In genomic region chr3:94837183-94837890, GRCm38 (mm10) we compare ENCODE assay signal across 8 mouse cellular contexts. TPM values are rescaled to one million over a fixed set of nuclear protein-coding genes. Genes with fewer than 3 reads are reported as not detected.
DNase-seq lines count a peak whose midpoint lies in the region; ATAC-seq and TF ChIP-seq lines count a peak whose summit lies in the region.

Gene Pogz (plus strand): TSS chr3:94837567.

- peak within 1 kb of the TSS; percentile 79 for H3K4me3 ChIP-seq in G1E (ENCODE audit: low read depth, low read length)
- peak within 1 kb of the TSS; percentile 81 for H3K4me3 ChIP-seq in forebrain, embryonic 16.5 days (replicated peaks; ENCODE audit: low read length)
- peak within 1 kb of the TSS; percentile 74 for H3K4me3 ChIP-seq in layer of hippocampus, adult 2 months
- H3K4me3 ChIP-seq in lung, embryonic 14.5 days (ENCODE audit: low read depth, low read length): peak within 1 kb of the TSS; percentile 73
- H3K4me3 ChIP-seq in olfactory bulb, adult 2 months (ENCODE audit: insufficient read depth, low read depth, low read length): peak within 1 kb of the TSS; percentile 76
- peak within 1 kb of the TSS; percentile 88 for H3K4me3 ChIP-seq in thymus, adult 2 months (ENCODE audit: control insufficient read depth, insufficient read depth, low read length)

- intact Hi-C loops in heart, postnatal 36 days (cut with DNase I): loop anchor here (1.0 to 2.0 kb wide), 2 partner anchors 16 to 49 kb away; partner anchors contain the start of gene Psmb4

- peak; percentile 99 for DNase-seq in G1E (ENCODE audit: low spot score)
- DNase-seq in cerebellum, adult 18-20 months: peak; percentile 94 to 98
- DNase-seq in heart, postnatal 36 days: peak; percentile 93 to 94
- peak; percentile 96 to 98 for DNase-seq in layer of hippocampus, adult 2 months (ENCODE audit: low spot score in 2 of 2)
- peak; percentile 98 for DNase-seq in lung, embryonic 14.5 days
- DNase-seq in thymus, adult 2 months: peak; percentile 94

- H3K36me3 ChIP-seq in G1E (replicated peaks): peaks cover 8% of the 10 kb centered on the region
- H3K36me3 ChIP-seq in forebrain, embryonic 16.5 days (ENCODE audit: control insufficient read depth, insufficient read depth): no peaks in the 10 kb centered on the region
- no peaks in the 10 kb centered on the region for H3K36me3 ChIP-seq in lung, embryonic 14.5 days (ENCODE audit: insufficient read depth)
- H3K36me3 ChIP-seq in thymus, adult 2 months (ENCODE audit: control insufficient read depth, insufficient read depth, low read length): no peaks in the 10 kb centered on the region

- peak within 1 kb of the TSS; percentile 96 for H3K9ac ChIP-seq in forebrain, embryonic 16.5 days (replicated peaks; ENCODE audit: low read depth, low read length)
- H3K9ac ChIP-seq in lung, embryonic 14.5 days: peak within 1 kb of the TSS; percentile 90

- WGBS in forebrain, embryonic 16.5 days: under 1% methylated on average over 50 of the region's 57 CpGs
- under 1% methylated on average over 50 of the region's 57 CpGs for WGBS in lung, embryonic 14.5 days
- WGBS in olfactory bulb, adult 2 months: 2% methylated on average over 56 of the region's 57 CpGs
- WGBS in thymus, adult 2 months: 1% methylated on average over 57 of the region's 57 CpGs

- no peak for TF ChIP-seq POLR2A in olfactory bulb, adult 2 months (IDR thresholded peaks at IDR 0.05; ENCODE audit: insufficient read depth, low read depth, low read length)
- TF ChIP-seq POLR2A in thymus, adult 2 months (IDR thresholded peaks at IDR 0.05; ENCODE audit: control insufficient read depth, extremely low read depth, insufficient read depth, low read length, poor library complexity): no peak

- peak; percentile 97 for ATAC-seq in G1E (ENCODE audit: extremely low read depth, insufficient number of reproducible peaks, low FRiP score, poor library complexity, severe bottlenecking)
- peak; percentile 93 for ATAC-seq in forebrain, embryonic 16.5 days
- ATAC-seq in lung, embryonic 14.5 days (ENCODE audit: insufficient read depth): peak; percentile 93

- H3K27ac ChIP-seq in forebrain, embryonic 16.5 days (ENCODE audit: low read length): peak within 1 kb of the TSS; percentile 100
- H3K27ac ChIP-seq in layer of hippocampus, adult 2 months: peak within 1 kb of the TSS; percentile 99
- H3K27ac ChIP-seq in lung, embryonic 14.5 days (ENCODE audit: low read depth): peak within 1 kb of the TSS; percentile 99
- H3K27ac ChIP-seq in olfactory bulb, adult 2 months (ENCODE audit: insufficient read depth, low read depth, low read length): peak within 1 kb of the TSS; percentile 91
- peak within 1 kb of the TSS; percentile 78 for H3K27ac ChIP-seq in thymus, adult 2 months (ENCODE audit: control insufficient read depth, insufficient read depth, low read length)

- H3K4me1 ChIP-seq in G1E (ENCODE audit: insufficient read depth, low read depth, low read length): peaks cover 33% of the 10 kb centered on the region
- H3K4me1 ChIP-seq in forebrain, embryonic 16.5 days (replicated peaks; ENCODE audit: control insufficient read depth, insufficient read depth, low read length): peaks cover 25% of the 10 kb centered on the region
- peaks cover 9% of the 10 kb centered on the region; the same call in 1 of the 2 replicates for H3K4me1 ChIP-seq in lung, embryonic 14.5 days (ENCODE audit: insufficient read depth)
- H3K4me1 ChIP-seq in olfactory bulb, adult 2 months (ENCODE audit: control insufficient read depth, insufficient read depth, low read length): no peaks in the 10 kb centered on the region
- peaks cover 2% of the 10 kb centered on the region; the same call in 1 of the 2 replicates for H3K4me1 ChIP-seq in thymus, adult 2 months (replicated peaks; ENCODE audit: control insufficient read depth, insufficient read depth, low read length)

- peak within 1 kb of the TSS; percentile 94 for H3K4me2 ChIP-seq in forebrain, embryonic 16.5 days (ENCODE audit: low read length)
- H3K4me2 ChIP-seq in lung, embryonic 14.5 days: peak within 1 kb of the TSS; percentile 73

- H3K9me3 ChIP-seq in G1E (replicated peaks): no peaks in the 10 kb centered on the region
- no peaks in the 10 kb centered on the region for H3K9me3 ChIP-seq in forebrain, embryonic 16.5 days (ENCODE audit: control insufficient read depth, low read length)
- no peaks in the 10 kb centered on the region for H3K9me3 ChIP-seq in lung, embryonic 14.5 days (ENCODE audit: low read depth, low read length)

- no peak for TF ChIP-seq CTCF in G1E (IDR thresholded peaks at IDR 0.05; ENCODE audit: low read depth, low read length)
- no peak for TF ChIP-seq CTCF in layer of hippocampus, adult 2 months (conservative IDR thresholded peaks at IDR 0.05)
- no peak for TF ChIP-seq CTCF in lung, embryonic 14.5 days (IDR thresholded peaks at IDR 0.05; ENCODE audit: low read depth)
- no peak for TF ChIP-seq CTCF in olfactory bulb, adult 2 months (IDR thresholded peaks at IDR 0.05; ENCODE audit: insufficient read depth, low read depth, low read length)
- no peak for TF ChIP-seq CTCF in thymus, adult 2 months (IDR thresholded peaks at IDR 0.05; ENCODE audit: borderline replicate concordance, control insufficient read depth, extremely low read depth, insufficient read depth, low read length, poor library complexity)

- peaks cover 6% of the 10 kb centered on the region for H3K27me3 ChIP-seq in G1E (ENCODE audit: insufficient read depth, low read length)
- H3K27me3 ChIP-seq in forebrain, embryonic 16.5 days (replicated peaks; ENCODE audit: control insufficient read depth, insufficient read depth, low read length): no peaks in the 10 kb centered on the region
- no peaks in the 10 kb centered on the region for H3K27me3 ChIP-seq in lung, embryonic 14.5 days (ENCODE audit: insufficient read depth, low read length)
- H3K27me3 ChIP-seq in thymus, adult 2 months (ENCODE audit: control insufficient read depth, insufficient read depth, low read length): no peaks in the 10 kb centered on the region

RNA-seq across cellular contexts. Expression of gene Pogz, which starts in this region (rescaled TPM):
- total RNA-seq in G1E (2014; fragmentation: Nextera tagmentation) (113 and 138 TPM in 2 replicates), G1E (2017) (19.6 and 19.8 TPM in 2 replicates)
- 124 and 147 TPM in 2 replicates for polyA plus RNA-seq in G1E (2012)
- 24.4 and 27.9 TPM in 2 replicates for polyA plus RNA-seq in forebrain, embryonic 16.5 days (2015; fragmentation: Nextera tagmentation; extraction: Ambion mirVana)
- 10 to 100 TPM; 18.7 to 21.5 TPM for total RNA-seq in heart, postnatal 36 days (2021)
- 10 to 100 TPM; 61.3 to 64.6 TPM for total RNA-seq in layer of hippocampus, adult 2 months (2021)
- polyA plus RNA-seq in lung, embryonic 14.5 days (2014; fragmentation: Nextera tagmentation; extraction: Ambion mirVana): 21.3 and 22.1 TPM in 2 replicates
- polyA plus RNA-seq in olfactory bulb, adult 2 months (2012; ENCODE audit: insufficient read depth, insufficient read length, low replicate concordance, missing spikeins): not detected in 2 replicates
- 69.6 and 73.6 TPM in 2 replicates for polyA plus RNA-seq in thymus, adult 2 months (2012; rRNA removed)

Comparison
In these comparisons a context has a peak if more than half of its experiments do, and no peak if none do; other contexts are left out.
1. Peak in every context shown above with its lines: DNase-seq, ATAC-seq, H3K4me3 ChIP-seq and H3K27ac ChIP-seq.